Mouse (Mus musculus) cerebellum, adult 2 months (tissue): ENCODE data around the gene Mrpl39. TPM values are rescaled to one million over a fixed set of nuclear protein-coding genes. Genes with fewer than 3 reads are reported as not detected.
A peak's percentile ranks its signal among the peaks of the same experiment; 100 is the strongest.

Experiments
- DNase-seq, 2 experiments: peaks; one replicate each; pipeline ENCODE4 v3.0.0; 2021
- H3K27ac ChIP-seq: fragments of 200-500 bp; 2 replicates; pipeline ENCODE4 v1.5.1; 2012; ENCODE audit warnings: low read length, control low read depth, inconsistent platforms; ENCODE audit not compliant: insufficient read depth
- H3K27me3 ChIP-seq: fragments of 200-500 bp; 2 replicates; pipeline ENCODE4 v1.6.1; 2012; ENCODE audit warnings: inconsistent platforms, mild to moderate bottlenecking, low read length, moderate library complexity; ENCODE audit not compliant: control insufficient read depth, insufficient read depth
- H3K4me1 ChIP-seq: fragments of 200-500 bp; 2 replicates; pipeline ENCODE4 v1.6.1; 2011; ENCODE audit warnings: low read length; ENCODE audit not compliant: control insufficient read depth, insufficient read depth
- H3K4me3 ChIP-seq: fragments of 200-500 bp; replicated peaks from 2 replicates; pipeline ENCODE3; 2011; ENCODE audit warnings: mild to moderate bottlenecking, low read depth, low read length, control low read depth; ENCODE audit not compliant: insufficient read depth
- CTCF ChIP-seq: fragments of 200-500 bp; IDR thresholded peaks from 2 replicates; pipeline ENCODE4 v1.5.1; 2011; ENCODE audit warnings: low read depth, mild to moderate bottlenecking, control low read depth, low read length, moderate library complexity, borderline replicate concordance; ENCODE audit not compliant: insufficient read depth
- POLR2A ChIP-seq: fragments of 200-500 bp; IDR thresholded peaks from 2 replicates; pipeline ENCODE4 v1.6.1; 2011; ENCODE audit warnings: low read length, control low read depth, borderline replicate concordance; ENCODE audit not compliant: insufficient read depth
- WGBS: fragments of 180-500 bp; shearing (Covaris S2); methylation state at CpG from one replicate; pipeline ENCODE4 v1.1.7; 2018; 5-methylcytosine and 5-hydroxymethylcytosine counted together
- polyA plus RNA-seq: library from polyadenylated mRNA; depleted of rRNA; stranded (reverse); fragments of >200 nt; gene quantifications from 2 replicates; pipeline ENCODE4 v1.2.3, GENCODE M21; 2012; rRNA removed

Mrpl39 gene
- polyA plus RNA-seq, 1 experiment = 28.6 TPM

GRCm38 (mm10) chr16:84702230-84703128, 33.1 kb downstream of the Mrpl39 start:
- Histone ChIP-seq H3K27me3 (peaks cover 1% of the 10 kb centered on the region; the same call in 1 of the 2 replicates), H3K4me3 (peak overlapping the region; percentile 43), H3K27ac (no peak overlapping the region), H3K4me1 (no peaks in the 10 kb centered on the region; the same call in 1 of the 2 replicates)
- no peak for DNase-seq
- TF ChIP-seq POLR2A (no peak), CTCF (no peak)
- 19% methylated on average over 39 of the region's 39 CpGs for WGBS

DNA sequence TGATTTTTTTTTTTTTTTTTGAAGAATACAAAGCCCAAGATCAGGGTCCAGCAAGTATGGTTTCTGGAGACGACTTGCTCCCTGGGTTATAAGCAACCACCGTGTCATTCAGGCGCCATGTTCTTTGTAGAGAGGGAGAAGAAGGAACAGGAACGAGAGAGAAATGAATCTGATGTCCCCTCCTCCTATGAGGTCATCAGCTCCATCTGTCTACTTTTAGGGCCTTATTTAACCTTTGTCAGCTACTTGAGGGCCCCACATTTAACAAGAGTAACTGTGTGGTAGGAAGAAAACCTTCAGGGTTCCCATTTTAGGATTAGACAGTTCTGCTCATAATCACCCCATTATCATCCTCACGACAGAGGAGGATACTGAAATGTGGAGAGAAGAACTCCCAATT, 34.5 kb downstream of the Mrpl39 start:
- TF ChIP-seq CTCF = no peak
- no peak for TF ChIP-seq POLR2A
- H3K4me1 ChIP-seq = no peaks in the 10 kb centered on the region; the same call in 1 of the 2 replicates
- H3K4me3 ChIP-seq = no peak overlapping the region
- 89% methylated on average over 5 of the region's 5 CpGs for WGBS
- no peak overlapping the region for H3K27ac ChIP-seq
- no peak for DNase-seq
- peaks cover 1% of the 10 kb centered on the region; the same call in 1 of the 2 replicates for H3K27me3 ChIP-seq

DNA sequence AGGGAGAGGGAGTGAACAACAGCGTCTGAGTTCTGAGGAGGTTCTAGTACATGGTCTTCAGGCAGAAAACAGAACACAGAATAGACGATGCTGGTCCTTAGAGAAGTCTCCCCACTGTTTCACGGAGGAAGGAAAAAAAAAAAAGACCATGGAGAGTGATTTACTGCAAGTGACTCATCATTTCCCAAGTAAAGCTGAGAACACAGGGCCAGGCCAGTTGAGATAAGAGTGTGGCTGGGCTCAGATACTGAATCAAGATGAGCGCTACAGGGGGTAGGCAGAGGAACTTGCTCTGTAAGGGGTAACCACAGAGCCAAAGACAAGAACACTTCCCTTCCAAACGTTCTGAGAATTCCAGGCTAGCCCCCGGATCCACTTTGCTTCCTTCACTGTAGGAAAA, 36.8 kb downstream of the Mrpl39 start:
- H3K27ac ChIP-seq = no peak overlapping the region
- peaks cover 1% of the 10 kb centered on the region; the same call in 1 of the 2 replicates for H3K27me3 ChIP-seq
- DNase-seq = no peak
- TF ChIP-seq POLR2A (no peak), CTCF (no peak)
- no peaks in the 10 kb centered on the region; the same call in 1 of the 2 replicates for H3K4me1 ChIP-seq
- no peak overlapping the region for H3K4me3 ChIP-seq
- WGBS = 67% methylated on average over 6 of the region's 6 CpGs

DNA sequence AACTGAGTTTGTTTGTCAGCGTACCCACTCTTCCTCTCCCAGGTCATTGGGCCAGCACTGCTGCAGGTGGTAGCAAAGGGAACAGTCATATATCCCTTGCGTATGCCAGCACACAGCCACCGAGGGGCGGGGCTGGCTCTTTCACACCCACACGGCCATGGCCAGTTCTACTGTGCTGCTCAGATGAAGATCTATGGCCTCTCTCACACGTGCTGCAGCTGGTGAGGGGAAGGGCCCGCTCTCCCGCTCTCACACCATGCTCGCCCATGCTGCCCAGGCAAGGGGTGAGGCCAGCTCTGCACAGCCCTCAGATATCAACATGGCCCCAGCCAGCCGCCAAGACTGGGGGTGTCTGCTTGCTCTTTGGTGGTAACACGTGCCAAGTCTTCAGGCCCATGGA, 39.4 kb downstream of the Mrpl39 start:
- WGBS = 83% methylated on average over 11 of the region's 11 CpGs
- Histone ChIP-seq H3K4me3 (no peak overlapping the region), H3K27ac (no peak overlapping the region), H3K27me3 (no peaks in the 10 kb centered on the region), H3K4me1 (no peaks in the 10 kb centered on the region)
- TF ChIP-seq POLR2A = no peak
- no peak for DNase-seq

- H3K27ac ChIP-seq = no peak overlapping the region
- no peak for DNase-seq
- no peaks in the 10 kb centered on the region for H3K27me3 ChIP-seq
- WGBS = 63% methylated on average over 4 of the region's 4 CpGs
- TF ChIP-seq POLR2A (no peak), CTCF (no peak)
- no peak overlapping the region for H3K4me3 ChIP-seq
- no peaks in the 10 kb centered on the region for H3K4me1 ChIP-seq
Measured at GRCm38 (mm10) chr16:84681991-84682390, 53.6 kb downstream of the Mrpl39 start.

DNA sequence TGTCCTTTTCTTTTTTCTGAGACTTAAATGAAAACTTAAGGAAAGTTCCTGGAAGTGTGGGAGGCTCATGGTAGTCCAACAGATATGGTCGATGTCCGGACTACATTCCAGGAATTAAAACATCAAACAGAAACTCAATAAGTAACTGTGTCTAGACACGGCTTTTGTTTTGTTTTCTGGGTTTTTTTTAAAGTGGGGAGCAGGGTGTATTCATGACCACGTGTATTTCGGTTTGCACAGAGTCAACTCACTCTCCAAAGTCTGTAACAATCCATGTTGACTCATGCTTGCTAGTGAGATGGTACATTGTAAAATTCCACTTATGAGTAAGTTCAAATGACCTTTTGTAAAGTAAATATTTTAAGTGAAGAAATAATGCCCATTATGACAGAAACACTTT, 54.8 kb downstream of the Mrpl39 start:
- Histone ChIP-seq H3K27ac (no peak overlapping the region), H3K4me1 (no peaks in the 10 kb centered on the region), H3K4me3 (no peak overlapping the region), H3K27me3 (no peaks in the 10 kb centered on the region)
- DNase-seq = no peak
- 78% methylated on average over 5 of the region's 5 CpGs for WGBS
- no peak for TF ChIP-seq CTCF
- no peak for TF ChIP-seq POLR2A

DNA sequence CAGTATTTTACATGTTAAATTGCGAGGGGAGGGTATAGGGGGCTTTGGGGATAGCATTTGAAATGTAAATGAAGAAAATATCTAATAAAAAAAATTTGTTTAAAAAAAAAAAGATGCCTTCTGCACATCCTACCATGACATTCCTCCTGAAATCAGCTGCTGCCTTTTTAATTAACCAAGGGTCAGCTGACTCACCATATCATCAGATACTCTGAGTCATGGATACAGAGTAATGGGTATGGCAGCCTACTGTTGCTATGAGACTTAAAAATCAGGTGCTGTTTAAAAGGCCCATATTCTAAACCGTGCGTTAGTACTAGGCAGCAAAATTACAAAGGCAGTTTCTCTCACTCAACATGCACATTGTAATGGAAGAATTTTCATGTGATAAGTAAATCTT, 58.2 kb downstream of the Mrpl39 start:
- no peaks in the 10 kb centered on the region for H3K27me3 ChIP-seq
- no peak for TF ChIP-seq CTCF
- TF ChIP-seq POLR2A = no peak
- no peak overlapping the region for H3K4me3 ChIP-seq
- WGBS = 80% methylated on average over 3 of the region's 3 CpGs
- H3K4me1 ChIP-seq = no peaks in the 10 kb centered on the region
- no peak overlapping the region for H3K27ac ChIP-seq
- DNase-seq = no peak

Other genes starting within 250 kb of the Mrpl39 start
- 2.0 and 2.2 TPM in 2 replicates for gene A730009L09Rik, start 220.6 kb downstream of the Mrpl39 start, polyA plus RNA-seq
- 37.9 and 38.0 TPM in 2 replicates for gene Jam2, start 38.4 kb upstream of the Mrpl39 start, polyA plus RNA-seq
- gene Gabpa, start 99.2 kb upstream of the Mrpl39 start, polyA plus RNA-seq = 18.7 and 20.6 TPM in 2 replicates
- 446 and 451 TPM in 2 replicates for gene Atp5j, start 99.9 kb upstream of the Mrpl39 start, polyA plus RNA-seq